Mouse (Mus musculus) heart, adult 2 months (tissue): ENCODE results near the gene Haao. TPM values are rescaled to one million over a fixed set of nuclear protein-coding genes. Genes with fewer than 3 reads are reported as not detected.
A peak's percentile ranks its signal among the peaks of the same experiment; 100 is the strongest.

Experiments used
- DNase-seq, 2 experiments: peaks; one replicate each; pipeline ENCODE4 v3.0.0; 2021
- H3K27ac ChIP-seq: fragments of 200-600 bp; 2 replicates; pipeline ENCODE4 v1.8.1; 2022
- H3K27me3 ChIP-seq: fragments of 200-500 bp; 2 replicates; pipeline ENCODE4 v1.6.1; 2012; ENCODE audit warnings: mild to moderate bottlenecking, low read length, inconsistent platforms, mixed read lengths; ENCODE audit not compliant: control insufficient read depth, insufficient read depth
- H3K36me3 ChIP-seq: fragments of 200-500 bp; 2 replicates; pipeline ENCODE4 v1.6.1; 2012; ENCODE audit warnings: low read length, inconsistent platforms; ENCODE audit not compliant: control insufficient read depth, insufficient read depth
- H3K4me1 ChIP-seq: fragments of 200-500 bp; 2 replicates; pipeline ENCODE4 v1.6.1; 2011; ENCODE audit warnings: low read length; ENCODE audit not compliant: control insufficient read depth, insufficient read depth
- H3K4me3 ChIP-seq: fragments of 200-600 bp; 2 replicates; pipeline ENCODE4 v1.8.1; 2022
- H3K79me2 ChIP-seq: fragments of 200-500 bp; replicated peaks from 2 replicates; pipeline ENCODE4 v1.6.1; 2012; ENCODE audit warnings: mild to moderate bottlenecking, inconsistent platforms, low read length, moderate library complexity, mixed read lengths; ENCODE audit not compliant: control insufficient read depth, insufficient read depth
- H3K9ac ChIP-seq: fragments of 200-500 bp; 2 replicates; pipeline ENCODE4 v1.6.1; 2012; ENCODE audit warnings: low read depth, mild to moderate bottlenecking, control low read depth, inconsistent platforms, low read length, mixed read lengths
- CTCF ChIP-seq: fragments of 200-600 bp; IDR thresholded peaks from 2 replicates; pipeline ENCODE4 v1.8.1; 2022; ENCODE audit warnings: antibody characterized with exemption, mild to moderate bottlenecking, moderate library complexity
- EP300 ChIP-seq: fragments of 200-500 bp; IDR thresholded peaks from 2 replicates; pipeline ENCODE4 v1.6.1; 2011; ENCODE audit warnings: low read depth, low read length, control low read depth; ENCODE audit not compliant: insufficient read depth
- POLR2A ChIP-seq: fragments of 200-500 bp; IDR thresholded peaks from 2 replicates; pipeline ENCODE4 v1.6.1; 2011; ENCODE audit warnings: mild to moderate bottlenecking, low read depth, low read length, control low read depth; ENCODE audit not compliant: insufficient read depth
- WGBS: fragments of 180-500 bp; shearing (Covaris S2); methylation state at CpG from one replicate; pipeline ENCODE4 v1.1.7; 2018; 5-methylcytosine and 5-hydroxymethylcytosine counted together
- intact Hi-C: fragments of 180-260 bp; cut with DNase I; formaldehyde crosslinking; loops from one replicate; pipeline ENCODE4 v1.15.1; 2025
- polyA plus RNA-seq: library from polyadenylated mRNA; depleted of rRNA; stranded (reverse); fragments of >200 nt; gene quantifications from 2 replicates; pipeline ENCODE4 v1.2.3, GENCODE M21; 2012
- total RNA-seq, 2 experiments: library from RNA; stranded (reverse); gene quantifications; 2 replicates each; pipeline ENCODE4 v1.2.3; 2021

Gene Haao
- total and polyA plus RNA-seq, 3 experiments = 0.25 to 1.4 (median 0.29) TPM

DNA sequence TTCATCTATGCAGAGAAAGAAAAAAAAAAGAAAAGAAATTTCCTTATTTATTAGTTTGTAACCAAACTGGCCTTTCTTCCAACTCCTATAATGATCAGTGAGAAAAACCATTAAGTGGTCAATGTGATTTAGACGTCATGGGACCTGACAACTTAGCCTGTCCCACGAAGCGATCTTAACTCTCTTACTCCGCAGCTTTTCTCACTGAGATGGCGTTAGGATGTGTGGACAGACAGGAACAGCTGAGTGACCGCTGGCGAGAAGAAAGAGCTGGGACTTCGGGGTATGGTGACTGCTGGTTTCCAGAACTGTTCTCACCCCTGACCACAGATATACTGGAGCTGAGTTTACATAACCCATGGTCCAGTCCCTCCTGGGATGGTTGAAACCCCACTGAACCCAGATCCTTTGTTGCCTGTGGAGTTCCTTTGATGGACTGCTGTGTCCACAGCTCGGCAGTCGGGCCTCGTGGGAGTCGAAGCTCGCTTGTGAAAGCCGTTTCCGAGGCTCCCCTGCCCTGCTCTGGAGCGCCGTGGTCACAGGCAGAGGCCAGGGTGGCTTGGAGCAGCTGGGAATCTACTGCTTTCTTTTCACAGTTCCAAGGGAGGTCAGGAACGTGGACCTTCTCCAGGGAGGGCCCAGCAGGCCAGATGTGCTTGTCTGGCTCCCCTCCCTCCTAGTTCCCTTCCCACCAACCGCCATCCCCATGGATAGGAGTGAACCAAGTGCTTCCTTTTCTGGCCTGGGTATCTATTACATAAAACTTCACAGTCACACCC lies 25.8 kb upstream of the Haao start:
- TF ChIP-seq EP300 = 0 out of 2 replicates have a peak, but pooled peaks have one; percentile 29
- TF ChIP-seq CTCF = no peak
- intact Hi-C loops = loop anchor here (2.0 to 10.0 kb wide), 4 partner anchors 239 to 551 kb away; no protein-coding TSS in a partner anchor
- peak; percentile 74 to 87 for DNase-seq
- Histone ChIP-seq H3K4me1 (peaks cover 1% of the 10 kb centered on the region; the same call in 1 of the 2 replicates), H3K36me3 (no peaks in the 10 kb centered on the region), H3K27ac (peak overlapping the region; percentile 75), H3K4me3 (no peak overlapping the region), H3K79me2 (no peaks in the 10 kb centered on the region), H3K9ac (no peak overlapping the region), H3K27me3 (no peaks in the 10 kb centered on the region)
- 65% methylated on average over 19 of the region's 19 CpGs for WGBS

GRCm38 (mm10) chr17:83872806-83873348 lies 25.1 kb upstream of the Haao start:
- H3K36me3 ChIP-seq = no peaks in the 10 kb centered on the region
- H3K79me2 ChIP-seq = no peaks in the 10 kb centered on the region
- intact Hi-C loops = loop anchor here (1.0 to 10.0 kb wide), 5 partner anchors 239 to 607 kb away; no protein-coding TSS in a partner anchor
- DNase-seq = peak; percentile 84 to 87
- H3K4me1 ChIP-seq = peaks cover 1% of the 10 kb centered on the region; the same call in 1 of the 2 replicates
- no peak overlapping the region for H3K9ac ChIP-seq
- no peaks in the 10 kb centered on the region for H3K27me3 ChIP-seq
- H3K4me3 ChIP-seq = no peak overlapping the region
- TF ChIP-seq POLR2A (0 out of 2 replicates have a peak, but pooled peaks have one; percentile 21), CTCF (peak; percentile 99), EP300 (peak; percentile 86)
- H3K27ac ChIP-seq = peak overlapping the region; percentile 75
- WGBS = 11% methylated on average over 14 of the region's 14 CpGs

- 86% methylated on average over 5 of the region's 5 CpGs for WGBS
- Histone ChIP-seq H3K27me3 (no peaks in the 10 kb centered on the region), H3K9ac (no peak overlapping the region), H3K27ac (no peak overlapping the region), H3K4me1 (peaks cover 1% of the 10 kb centered on the region; the same call in 1 of the 2 replicates), H3K79me2 (no peaks in the 10 kb centered on the region), H3K4me3 (no peak overlapping the region), H3K36me3 (no peaks in the 10 kb centered on the region)
- intact Hi-C loops = loop anchor here (5.0 to 10.0 kb wide), 3 partner anchors 241 to 553 kb away; no protein-coding TSS in a partner anchor
- TF ChIP-seq POLR2A (no peak), EP300 (no peak), CTCF (no peak)
- DNase-seq = no peak
These were observed 23.6 kb upstream of the Haao start for GRCm38 (mm10) chr17:83871354-83871753.

DNA sequence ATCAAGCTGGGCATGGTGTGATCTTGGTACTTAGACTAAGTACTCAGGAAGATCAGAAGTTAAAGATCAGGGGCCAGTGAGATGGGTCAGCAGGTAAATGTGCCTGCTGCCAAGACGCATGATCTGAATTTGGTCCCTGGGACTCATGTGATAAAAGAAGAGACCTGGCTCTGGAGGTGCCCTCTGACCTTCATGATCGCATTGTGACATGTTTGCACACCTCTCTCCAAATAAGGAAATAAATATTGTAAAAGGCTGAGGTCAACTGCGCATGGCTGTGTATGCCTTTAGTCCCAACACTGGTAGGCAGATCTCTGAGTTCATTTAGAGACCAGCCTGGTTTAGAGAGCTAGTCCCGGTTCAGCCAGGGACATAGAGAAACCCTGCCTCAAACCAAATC lies 22.6 kb upstream of the Haao start:
- no peaks in the 10 kb centered on the region for H3K79me2 ChIP-seq
- no peak for TF ChIP-seq CTCF
- TF ChIP-seq EP300 = no peak
- no peaks in the 10 kb centered on the region for H3K27me3 ChIP-seq
- H3K27ac ChIP-seq = no peak overlapping the region
- DNase-seq = no peak
- peaks cover 1% of the 10 kb centered on the region; the same call in 1 of the 2 replicates for H3K4me1 ChIP-seq
- no peak overlapping the region for H3K9ac ChIP-seq
- H3K4me3 ChIP-seq = no peak overlapping the region
- WGBS = 95% methylated on average over 4 of the region's 4 CpGs
- intact Hi-C loops = loop anchor here (5.0 to 10.0 kb wide), 3 partner anchors 242 to 554 kb away; no protein-coding TSS in a partner anchor
- H3K36me3 ChIP-seq = no peaks in the 10 kb centered on the region

DNA sequence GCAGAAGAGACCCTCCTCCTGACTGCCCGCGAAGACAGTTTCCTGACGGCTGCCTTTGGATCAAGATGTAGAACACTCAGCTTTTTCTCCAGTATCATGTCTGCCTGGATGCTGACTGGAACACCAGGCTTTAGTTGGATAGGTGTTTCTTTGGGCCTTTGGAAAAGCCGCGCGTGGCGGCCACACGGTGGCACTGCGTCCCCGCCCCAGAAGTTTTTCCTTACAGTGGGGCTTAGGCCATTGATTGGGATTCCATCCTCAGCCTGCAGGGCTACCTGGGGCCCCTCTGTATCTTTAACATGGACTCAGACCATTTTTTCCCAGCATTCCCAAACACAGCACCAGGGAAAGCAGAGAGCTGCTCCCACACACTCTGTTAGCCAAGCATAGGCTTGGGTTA lies 18.8 kb upstream of the Haao start:
- no peaks in the 10 kb centered on the region for H3K36me3 ChIP-seq
- H3K9ac ChIP-seq = no peak overlapping the region
- H3K27ac ChIP-seq = no peak overlapping the region
- no peaks in the 10 kb centered on the region for H3K27me3 ChIP-seq
- TF ChIP-seq POLR2A (no peak), EP300 (no peak), CTCF (peak; percentile 75)
- H3K79me2 ChIP-seq = no peaks in the 10 kb centered on the region
- no peak overlapping the region for H3K4me3 ChIP-seq
- no peaks in the 10 kb centered on the region for H3K4me1 ChIP-seq
- no peak for DNase-seq
- intact Hi-C loops = no loop called here
- WGBS = 26% methylated on average over 10 of the region's 10 CpGs

- intact Hi-C loops = no loop called here
- no peak overlapping the region for H3K27ac ChIP-seq
- no peaks in the 10 kb centered on the region for H3K79me2 ChIP-seq
- H3K27me3 ChIP-seq = no peaks in the 10 kb centered on the region
- DNase-seq = no peak
- H3K4me1 ChIP-seq = no peaks in the 10 kb centered on the region
- no peak for TF ChIP-seq CTCF
- no peak for TF ChIP-seq POLR2A
- no peak for TF ChIP-seq EP300
- no peak overlapping the region for H3K4me3 ChIP-seq
- H3K9ac ChIP-seq = no peak overlapping the region
- no peaks in the 10 kb centered on the region for H3K36me3 ChIP-seq
- WGBS = 66% methylated on average over 7 of the region's 7 CpGs
These were observed 17.6 kb upstream of the Haao start for GRCm38 (mm10) chr17:83865366-83865765.
